Mouse (Mus musculus) stomach, postnatal 0 days (tissue): Measurements from ENCODE around the gene Gm47189. TPM values are rescaled to one million over a fixed set of nuclear protein-coding genes. Genes with fewer than 3 reads are reported as not detected.
"Not testable (repeated sequence)": the region's sequence is repeated elsewhere in the genome, so short reads cannot be mapped to it uniquely, and the experiment has no call there.

Experiments used
- ATAC-seq: fragments of 200-750 bp; cut with Nextera tagmentation; 2 replicates; pipeline ENCODE4 v1.8.0; 2017; ENCODE audit not compliant: low FRiP score, low TSS enrichment
- DNase-seq: peaks from one replicate; pipeline ENCODE4 v3.0.0-alpha.2; 2016; ENCODE audit warnings: low spot score
- H3K27ac ChIP-seq: fragments of 300-500 bp; sonication (generic); replicated peaks from 2 replicates; pipeline ENCODE4 v1.5.1; 2014; ENCODE audit warnings: mild to moderate bottlenecking, control low read depth
- H3K27me3 ChIP-seq: fragments of 300-500 bp; sonication (generic); 2 replicates; pipeline ENCODE4 v1.6.1; 2014; ENCODE audit warnings: low read length; ENCODE audit not compliant: control insufficient read depth, insufficient read depth
- H3K36me3 ChIP-seq: fragments of 300-500 bp; sonication (generic); 2 replicates; pipeline ENCODE4 v1.6.1; 2014; ENCODE audit warnings: low read length, mixed read lengths; ENCODE audit not compliant: control insufficient read depth, insufficient read depth
- H3K4me1 ChIP-seq: fragments of 300-500 bp; sonication (generic); replicated peaks from 2 replicates; pipeline ENCODE4 v1.6.1; 2014; ENCODE audit warnings: antibody characterized with exemption; ENCODE audit not compliant: control insufficient read depth, insufficient read depth
- H3K4me2 ChIP-seq: fragments of 300-500 bp; sonication (generic); replicated peaks from 2 replicates; pipeline ENCODE4 v1.6.1; 2014; ENCODE audit warnings: low read depth, mild to moderate bottlenecking, control low read depth, moderate library complexity
- H3K4me3 ChIP-seq: fragments of 300-500 bp; sonication (generic); 2 replicates; pipeline ENCODE4 v1.5.1; 2014; ENCODE audit warnings: low read depth, low read length, control low read depth
- H3K9ac ChIP-seq: fragments of 300-500 bp; sonication (generic); 2 replicates; pipeline ENCODE4 v1.6.1; 2014; ENCODE audit warnings: mild to moderate bottlenecking, low read length, control low read depth, mixed read lengths
- H3K9me3 ChIP-seq: fragments of 300-500 bp; sonication (generic); 2 replicates; pipeline ENCODE4 v1.6.1; 2016; ENCODE audit warnings: low read length; ENCODE audit not compliant: control insufficient read depth
- WGBS: fragments of 180-500 bp; shearing (Covaris S2); extraction: QIAGEN DNeasy Blood & Tissue Kit; methylation state at CpG from one replicate; pipeline ENCODE4 v1.1.7; 2014; 5-methylcytosine and 5-hydroxymethylcytosine counted together
- polyA plus RNA-seq: library from polyadenylated mRNA; unstranded; fragments of >200 nt; fragmentation: Nextera tagmentation; extraction: Ambion mirVana; gene quantifications from 2 replicates; pipeline ENCODE4 v1.2.1, GENCODE M21; 2015

Gm47189 gene
- polyA plus RNA-seq, result not detected in 2 replicates

GRCm38 (mm10) chr14:41772341-41772740 lies at the start of gene Gm47189:
Gm47189 (minus strand) TSS chr14:41772441.
- H3K4me2 ChIP-seq, ATAC-seq, H3K27ac ChIP-seq, H3K4me1 ChIP-seq, DNase-seq, H3K9me3 ChIP-seq, H3K27me3 ChIP-seq, H3K4me3 ChIP-seq, H3K9ac ChIP-seq, H3K36me3 ChIP-seq: not testable (repeated sequence)

DNA sequence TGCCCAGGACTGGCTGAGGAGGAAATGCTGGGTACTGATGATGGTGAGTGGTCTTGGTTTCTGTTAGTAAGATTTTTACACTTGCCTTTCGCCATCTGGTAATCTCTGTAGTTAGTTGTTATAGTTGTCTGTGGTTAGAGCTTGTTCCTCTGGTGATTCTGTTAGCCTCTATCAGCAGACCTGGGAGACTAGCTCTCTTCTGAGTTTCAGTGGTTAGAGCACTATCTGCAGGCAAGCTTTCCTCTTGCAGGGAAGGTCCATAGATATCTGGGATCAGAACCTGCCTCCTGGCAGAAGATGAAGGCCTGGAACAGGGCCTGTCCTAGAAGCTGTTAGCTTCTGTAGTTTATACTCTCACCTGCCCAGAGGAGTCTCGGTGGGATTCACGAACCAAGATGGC lies 16.3 kb downstream of the Gm47189 start:
- DNase-seq, H3K4me3 ChIP-seq, H3K4me2 ChIP-seq, ATAC-seq, H3K27me3 ChIP-seq, H3K4me1 ChIP-seq, H3K36me3 ChIP-seq, H3K9me3 ChIP-seq, H3K27ac ChIP-seq, H3K9ac ChIP-seq: not testable (repeated sequence)
- WGBS, result 55% methylated on average over 2 of the region's 3 CpGs

DNA sequence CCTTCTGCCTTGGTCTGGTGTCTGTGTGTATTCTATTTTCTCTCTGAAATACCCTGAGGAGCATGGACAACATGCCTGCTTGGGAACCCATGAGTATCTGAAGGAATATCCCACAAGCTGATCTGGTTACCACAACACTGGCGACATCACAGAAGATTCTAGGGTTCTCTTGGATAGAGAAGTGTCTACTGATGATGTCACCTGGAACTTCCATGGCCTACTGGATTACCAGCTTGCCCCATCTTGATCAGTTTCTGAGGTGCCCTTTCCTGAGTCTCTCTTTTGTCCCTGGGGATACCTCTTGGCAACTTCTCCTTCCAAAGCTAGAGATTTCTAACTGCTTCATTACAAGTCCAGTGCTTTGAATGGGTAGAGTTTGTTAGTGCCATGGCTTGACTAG lies 21.7 kb downstream of the Gm47189 start, which contains the start of gene Gm7929:
Gene Gm7929, minus strand, starts transcription at position 101 of the 400 bp plus-strand sequence.
- WGBS, result no CpG with 5 or more reads among the region's 1 CpGs
- not testable (repeated sequence) for H3K4me2 ChIP-seq, DNase-seq

GRCm38 (mm10) chr14:41723437-41723836 lies 48.8 kb downstream of the Gm47189 start:
- DNase-seq, H3K4me2 ChIP-seq, H3K27ac ChIP-seq, H3K4me3 ChIP-seq, H3K4me1 ChIP-seq, H3K36me3 ChIP-seq, H3K27me3 ChIP-seq, H3K9ac ChIP-seq, ATAC-seq, H3K9me3 ChIP-seq: not testable (repeated sequence)
- 66% methylated on average over 15 of the region's 17 CpGs for WGBS

More for the DNA sequence above, 21.7 kb downstream of the Gm47189 start, which contains the start of gene Gm7929:
- not testable (repeated sequence) for ATAC-seq, H3K4me3 ChIP-seq, H3K9me3 ChIP-seq, H3K36me3 ChIP-seq, H3K27me3 ChIP-seq, H3K9ac ChIP-seq, H3K27ac ChIP-seq, H3K4me1 ChIP-seq

DNA sequence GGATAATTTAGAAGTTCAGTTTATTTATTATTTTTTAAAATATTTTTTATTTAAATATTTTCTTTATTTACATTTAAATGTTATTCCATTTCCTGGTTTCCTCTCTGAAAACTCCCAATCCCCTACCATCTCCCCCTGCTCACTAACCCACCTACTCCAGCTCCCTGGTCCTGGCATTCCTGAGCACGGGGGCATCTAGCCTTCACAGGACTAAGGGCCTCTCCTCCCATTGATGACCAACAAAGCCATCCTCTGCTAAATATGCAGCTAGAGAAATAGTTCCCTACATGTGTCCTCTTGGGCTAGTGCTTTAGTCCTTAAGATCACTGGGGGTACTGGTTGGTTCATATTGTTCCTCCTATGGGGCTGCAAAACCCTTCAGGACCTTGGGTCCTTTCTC lies 55.1 kb downstream of the Gm47189 start:
- not testable (repeated sequence) for H3K9ac ChIP-seq, ATAC-seq

More for the DNA sequence above, 55.1 kb downstream of the Gm47189 start:
- H3K27ac ChIP-seq, DNase-seq, H3K4me2 ChIP-seq, H3K4me1 ChIP-seq, H3K27me3 ChIP-seq, H3K9me3 ChIP-seq, H3K4me3 ChIP-seq, H3K36me3 ChIP-seq: not testable (repeated sequence)
- WGBS, result 79% methylated on average over 1 of the region's 1 CpGs

Other genes with a start within 250 kb of the Gm47189 start
- not detected in 2 replicates for gene Gm7970, start 216.9 kb downstream of the Gm47189 start, polyA plus RNA-seq
- gene 1700049E17Rik2, start 199.2 kb downstream of the Gm47189 start, polyA plus RNA-seq, result not detected in 2 replicates
- not detected in 2 replicates for gene Gm3072, start 147.8 kb downstream of the Gm47189 start, polyA plus RNA-seq
- gene Gm3676, start 126.0 kb downstream of the Gm47189 start, polyA plus RNA-seq, result not detected in 2 replicates
- gene Gm8068, start 70.6 kb downstream of the Gm47189 start, polyA plus RNA-seq, result not detected in 2 replicates
- not detected in 2 replicates for gene Gm7929, start 21.8 kb downstream of the Gm47189 start, polyA plus RNA-seq
- gene Gm7980, start 134.8 kb upstream of the Gm47189 start, polyA plus RNA-seq, result not detected in 2 replicates
- not detected in 2 replicates for gene 1700049E17Rik1, start 152.5 kb upstream of the Gm47189 start, polyA plus RNA-seq
- gene 1700024B05Rik, start 171.6 kb upstream of the Gm47189 start, polyA plus RNA-seq, result not detected in 2 replicates
- gene Gm6401, start 195.5 kb upstream of the Gm47189 start, polyA plus RNA-seq, result not detected in 2 replicates
- not detected in 2 replicates for gene Gm3543, start 210.9 kb upstream of the Gm47189 start, polyA plus RNA-seq